Mouse (Mus musculus) CD8-positive naive resting alpha-beta T cell, adult 2 months (primary cell): ENCODE results near the gene Rap1gds1.

Experiments
- DNase-seq, 2 experiments: peaks; one replicate each; pipeline ENCODE4 v3.0.0; 2022; ENCODE audit warnings: low read depth in 2 of 2, low spot score in 2 of 2

Gene Rap1gds1

GRCm38 (mm10) chr3:138880999-138881724, 193.8 kb downstream of the Rap1gds1 start:
- no peak for DNase-seq

GRCm38 (mm10) chr3:138877741-138878140, 197.3 kb downstream of the Rap1gds1 start:
- no peak for DNase-seq

GRCm38 (mm10) chr3:138876931-138877361, 198.1 kb downstream of the Rap1gds1 start:
- peak; percentile 13 to 25 for DNase-seq

GRCm38 (mm10) chr3:138876418-138876817, 198.6 kb downstream of the Rap1gds1 start:
- no peak for DNase-seq

- no peak for DNase-seq
Observed at GRCm38 (mm10) chr3:138875936-138876335, 199.1 kb downstream of the Rap1gds1 start.
